8 mouse cellular contexts compared by ENCODE assay signal in genomic region chr1:91413536-91413897, GRCm38 (mm10). TPM values are rescaled to one million over a fixed set of nuclear protein-coding genes. Genes with fewer than 3 reads are reported as not detected.
DNase-seq lines count a peak whose midpoint lies in the region; ATAC-seq lines count a peak whose summit lies in the region.

No protein-coding gene starts in this region.

- H3K27me3 ChIP-seq in heart, embryonic 11.5 days (ENCODE audit: control insufficient read depth, insufficient read depth, low read length), result 0 out of 2 replicates have a peak, but pooled peaks cover 3% of the 10 kb centered on the region
- H3K27me3 ChIP-seq in hindbrain, embryonic 14.5 days (ENCODE audit: control insufficient read depth, insufficient read depth, low read length), result no peaks in the 10 kb centered on the region
- peaks cover 21% of the 10 kb centered on the region for H3K27me3 ChIP-seq in liver, embryonic 13.5 days

- peak overlapping the region; percentile 91 for H3K27ac ChIP-seq in heart, embryonic 11.5 days (ENCODE audit: low read depth, low read length)
- peak overlapping the region; percentile 89 for H3K27ac ChIP-seq in hindbrain, embryonic 14.5 days
- H3K27ac ChIP-seq in liver, embryonic 13.5 days, result peak overlapping the region; percentile 58; the same call in 1 of the 2 replicates

- H3K9me3 ChIP-seq in heart, embryonic 11.5 days (replicated peaks; ENCODE audit: control insufficient read depth, low read length), result no peaks in the 10 kb centered on the region
- H3K9me3 ChIP-seq in hindbrain, embryonic 14.5 days (ENCODE audit: control insufficient read depth, low read length), result no peaks in the 10 kb centered on the region
- no peaks in the 10 kb centered on the region for H3K9me3 ChIP-seq in liver, embryonic 13.5 days (replicated peaks)

- intact Hi-C loops in heart, postnatal 14 days (cut with DNase I), result no loop called here

- no peaks in the 10 kb centered on the region for H3K36me3 ChIP-seq in heart, embryonic 11.5 days (ENCODE audit: control insufficient read depth, insufficient read depth, low read length)
- H3K36me3 ChIP-seq in hindbrain, embryonic 14.5 days (replicated peaks; ENCODE audit: control insufficient read depth, insufficient read depth), result peaks cover 7% of the 10 kb centered on the region; the same call in 1 of the 2 replicates
- peaks cover 8% of the 10 kb centered on the region; the same call in 1 of the 2 replicates for H3K36me3 ChIP-seq in liver, embryonic 13.5 days

- peak; percentile 32 for ATAC-seq in heart, embryonic 11.5 days (replicated peaks; ENCODE audit: insufficient number of reproducible peaks, low FRiP score, low TSS enrichment)
- no peak for ATAC-seq in hindbrain, embryonic 14.5 days (ENCODE audit: low FRiP score)
- ATAC-seq in liver, embryonic 13.5 days (ENCODE audit: low read depth), result peak; percentile 24; the same call in 1 of the 2 replicates

- 0% methylated on average over 14 of the region's 14 CpGs for WGBS in heart, embryonic 11.5 days (ENCODE audit: insufficient replicate concordance)
- under 1% methylated on average over 14 of the region's 14 CpGs for WGBS in hindbrain, embryonic 14.5 days
- under 1% methylated on average over 14 of the region's 14 CpGs for WGBS in liver, embryonic 13.5 days (ENCODE audit: insufficient replicate concordance)

- peaks cover 22% of the 10 kb centered on the region for H3K4me1 ChIP-seq in heart, embryonic 11.5 days (ENCODE audit: control insufficient read depth, insufficient read depth, low read length)
- H3K4me1 ChIP-seq in hindbrain, embryonic 14.5 days (replicated peaks; ENCODE audit: control insufficient read depth, insufficient read depth, low read length), result peaks cover 33% of the 10 kb centered on the region
- peaks cover 31% of the 10 kb centered on the region for H3K4me1 ChIP-seq in liver, embryonic 13.5 days (replicated peaks)

- DNase-seq in heart, postnatal 14 days, result no peak
- DNase-seq in T-cell, adult 2 months (ENCODE audit: low spot score), result peak; percentile 6
- DNase-seq in hindbrain, embryonic 14.5 days (ENCODE audit: low spot score), result peak; percentile 54
- no peak for DNase-seq in liver, embryonic 13.5 days
- DNase-seq in urinary bladder, postnatal 25 days (ENCODE audit: low spot score), result no peak
- no peak for DNase-seq in spleen, adult 12 weeks (ENCODE audit: low spot score)
- no peak for DNase-seq in cerebellum, adult 9-10 months

- H3K4me3 ChIP-seq in heart, embryonic 11.5 days (ENCODE audit: low read depth, low read length), result peak overlapping the region; percentile 81
- H3K4me3 ChIP-seq in hindbrain, embryonic 14.5 days (replicated peaks; ENCODE audit: low read length), result peak overlapping the region; percentile 79
- peak overlapping the region; percentile 80 for H3K4me3 ChIP-seq in liver, embryonic 13.5 days (replicated peaks)

- peak overlapping the region; percentile 87 for H3K9ac ChIP-seq in heart, embryonic 11.5 days (ENCODE audit: low read depth, low read length)
- H3K9ac ChIP-seq in hindbrain, embryonic 14.5 days, result peak overlapping the region; percentile 63
- peak overlapping the region; percentile 63 for H3K9ac ChIP-seq in liver, embryonic 13.5 days

- H3K4me2 ChIP-seq in heart, embryonic 11.5 days, result peak overlapping the region; percentile 94
- peak overlapping the region; percentile 95 for H3K4me2 ChIP-seq in hindbrain, embryonic 14.5 days (replicated peaks)
- peak overlapping the region; percentile 99 for H3K4me2 ChIP-seq in liver, embryonic 13.5 days

RNA-seq across cellular contexts. Expression of gene Hes6, which starts 0.3 kb away (rescaled TPM):
- 55.2 and 55.7 TPM in 2 replicates for polyA plus RNA-seq in heart, embryonic 11.5 days (2014; fragmentation: Nextera tagmentation; extraction: Ambion mirVana)
- total RNA-seq in heart, postnatal 14 days (2021), result 10 to 100 TPM; 16.8 to 20.1 TPM
- 125 and 129 TPM in 2 replicates for polyA plus RNA-seq in hindbrain, embryonic 14.5 days (2014; fragmentation: Nextera tagmentation; extraction: Ambion mirVana)
- polyA plus RNA-seq in liver, embryonic 13.5 days (2015; fragmentation: Nextera tagmentation; extraction: Ambion mirVana), result 21.9 and 22.5 TPM in 2 replicates

RNA-seq across cellular contexts. Expression of gene Ilkap, which starts 14.9 kb away (rescaled TPM):
- 110 and 122 TPM in 2 replicates for polyA plus RNA-seq in heart, embryonic 11.5 days (2014; fragmentation: Nextera tagmentation; extraction: Ambion mirVana)
- total RNA-seq in heart, postnatal 14 days (2021), result 10 to 100 TPM; 45.4 to 46.7 TPM
- 132 and 143 TPM in 2 replicates for polyA plus RNA-seq in hindbrain, embryonic 14.5 days (2014; fragmentation: Nextera tagmentation; extraction: Ambion mirVana)
- 86.5 and 95.8 TPM in 2 replicates for polyA plus RNA-seq in liver, embryonic 13.5 days (2015; fragmentation: Nextera tagmentation; extraction: Ambion mirVana)

RNA-seq across cellular contexts. Expression of gene Per2, which starts 45.6 kb away (rescaled TPM):
- polyA plus RNA-seq in heart, embryonic 11.5 days (2014; fragmentation: Nextera tagmentation; extraction: Ambion mirVana), result 2.8 and 4.5 TPM in 2 replicates
- 10 to 100 TPM; 12.3 to 18.9 TPM for total RNA-seq in heart, postnatal 14 days (2021)
- 3.5 and 5.2 TPM in 2 replicates for polyA plus RNA-seq in hindbrain, embryonic 14.5 days (2014; fragmentation: Nextera tagmentation; extraction: Ambion mirVana)
- polyA plus RNA-seq in liver, embryonic 13.5 days (2015; fragmentation: Nextera tagmentation; extraction: Ambion mirVana), result 1.4 and 2.5 TPM in 2 replicates

RNA-seq across cellular contexts. Expression of gene Erfe, which starts 47.3 kb away (rescaled TPM):
- 0.90 and 2.4 TPM in 2 replicates for polyA plus RNA-seq in heart, embryonic 11.5 days (2014; fragmentation: Nextera tagmentation; extraction: Ambion mirVana)
- total RNA-seq in heart, postnatal 14 days (2021), result under 1 TPM; 0.15 to 0.41 TPM
- 0.66 TPM in 1 of 2 replicates, not detected in the other for polyA plus RNA-seq in hindbrain, embryonic 14.5 days (2014; fragmentation: Nextera tagmentation; extraction: Ambion mirVana)
- polyA plus RNA-seq in liver, embryonic 13.5 days (2015; fragmentation: Nextera tagmentation; extraction: Ambion mirVana), result 4.5 and 4.7 TPM in 2 replicates

Comparison
In these comparisons a context has a peak if more than half of its experiments do, and no peak if none do; other contexts are left out.
1. DNase-seq: peak in T-cell, adult 2 months (single experiment) and hindbrain, embryonic 14.5 days (single experiment); none in heart, postnatal 14 days (0 of 2), liver, embryonic 13.5 days (single experiment), urinary bladder, postnatal 25 days (single experiment), spleen, adult 12 weeks (single experiment) and cerebellum, adult 9-10 months (single experiment).
2. Peak in every context shown above with its lines, with median percentiles within 50 percentile points of each other: H3K27ac ChIP-seq, H3K4me2 ChIP-seq, H3K4me3 ChIP-seq and H3K9ac ChIP-seq.